Mouse (Mus musculus): ENCODE data around the gene Cd63. TPM values are rescaled to one million over a fixed set of nuclear protein-coding genes. Genes with fewer than 3 reads are reported as not detected.
A peak's percentile ranks its signal among the peaks of the same experiment; 100 is the strongest.

Gene Cd63
- polyA plus RNA-seq, 1 experiment from 2014 or later = 97.4 TPM

DNA sequence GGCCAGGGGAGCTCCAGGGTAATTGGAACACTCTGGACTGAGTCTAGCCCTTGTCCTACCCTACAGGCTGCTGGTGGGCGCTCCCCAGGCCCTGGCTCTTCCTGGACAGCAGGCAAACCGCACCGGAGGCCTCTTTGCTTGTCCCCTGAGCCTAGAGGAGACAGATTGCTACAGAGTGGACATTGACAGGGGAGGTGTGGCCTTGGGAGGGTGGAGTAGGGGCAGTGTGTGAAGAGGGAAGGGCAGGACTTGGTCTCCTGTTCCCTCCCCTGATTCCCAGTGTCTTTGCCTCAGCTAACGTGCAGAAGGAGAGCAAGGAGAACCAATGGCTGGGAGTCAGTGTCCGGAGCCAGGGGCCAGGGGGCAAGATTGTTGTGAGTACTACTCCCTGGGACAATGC lies 38.2 kb downstream of the Cd63 start:
- no peak overlapping the region for H3K4me3 ChIP-seq (ENCODE audit: low read depth, low read length)
- H3K9me3 ChIP-seq (replicated peaks; ENCODE audit: control insufficient read depth, low read length) = no peaks in the 10 kb centered on the region
- H3K4me2 ChIP-seq (ENCODE audit: low read depth, low read length) = no peak overlapping the region
- WGBS (ENCODE audit: insufficient replicate concordance) = 55% methylated on average over 5 of the region's 5 CpGs
- H3K36me3 ChIP-seq (ENCODE audit: control insufficient read depth, insufficient read depth) = no peaks in the 10 kb centered on the region
- ATAC-seq (ENCODE audit: low read depth) = peak; percentile 63; the same call in 1 of the 2 replicates
- H3K9ac ChIP-seq (ENCODE audit: low read depth, low read length) = no peak overlapping the region
- H3K27ac ChIP-seq (ENCODE audit: low read length) = no peak overlapping the region
- no peaks in the 10 kb centered on the region for H3K4me1 ChIP-seq (ENCODE audit: control insufficient read depth, low read depth, low read length)
- H3K27me3 ChIP-seq (ENCODE audit: control insufficient read depth, insufficient read depth, low read depth, low read length) = peaks cover 35% of the 10 kb centered on the region

DNA sequence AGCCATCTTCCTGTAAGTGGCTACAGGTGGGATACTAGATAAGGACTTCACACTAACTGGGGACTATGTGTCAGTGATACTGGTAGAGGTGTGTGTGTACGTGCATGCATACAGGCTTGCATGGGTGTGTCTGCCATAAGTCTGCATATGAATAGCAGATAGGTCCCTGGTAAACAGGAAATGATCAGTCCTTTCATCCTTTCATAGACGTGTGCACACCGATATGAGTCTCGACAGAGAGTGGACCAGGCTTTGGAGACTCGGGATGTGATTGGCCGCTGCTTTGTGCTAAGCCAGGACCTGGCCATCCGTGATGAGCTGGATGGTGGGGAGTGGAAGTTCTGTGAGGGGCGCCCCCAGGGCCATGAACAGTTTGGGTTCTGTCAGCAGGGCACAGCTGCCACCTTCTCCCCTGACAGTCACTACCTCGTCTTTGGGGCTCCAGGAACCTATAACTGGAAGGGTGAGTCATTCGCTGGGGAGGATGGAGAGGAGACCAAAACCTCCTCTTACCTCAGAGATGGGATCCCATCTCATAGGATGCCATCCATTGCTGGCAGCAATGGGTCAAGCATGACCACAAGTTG lies 39.8 kb downstream of the Cd63 start:
- Histone ChIP-seq H3K4me1 (ENCODE audit: control insufficient read depth, low read depth, low read length) (no peaks in the 10 kb centered on the region), H3K4me3 (ENCODE audit: low read depth, low read length) (no peak overlapping the region), H3K9ac (ENCODE audit: low read depth, low read length) (no peak overlapping the region), H3K9me3 (replicated peaks; ENCODE audit: control insufficient read depth, low read length) (no peaks in the 10 kb centered on the region), H3K4me2 (ENCODE audit: low read depth, low read length) (no peak overlapping the region), H3K27ac (ENCODE audit: low read length) (no peak overlapping the region), H3K27me3 (ENCODE audit: control insufficient read depth, insufficient read depth, low read depth, low read length) (peaks cover 20% of the 10 kb centered on the region), H3K36me3 (ENCODE audit: control insufficient read depth, insufficient read depth) (no peaks in the 10 kb centered on the region)
- ATAC-seq (ENCODE audit: low read depth) = no peak
- WGBS (ENCODE audit: insufficient replicate concordance) = 58% methylated on average over 10 of the region's 10 CpGs

DNA sequence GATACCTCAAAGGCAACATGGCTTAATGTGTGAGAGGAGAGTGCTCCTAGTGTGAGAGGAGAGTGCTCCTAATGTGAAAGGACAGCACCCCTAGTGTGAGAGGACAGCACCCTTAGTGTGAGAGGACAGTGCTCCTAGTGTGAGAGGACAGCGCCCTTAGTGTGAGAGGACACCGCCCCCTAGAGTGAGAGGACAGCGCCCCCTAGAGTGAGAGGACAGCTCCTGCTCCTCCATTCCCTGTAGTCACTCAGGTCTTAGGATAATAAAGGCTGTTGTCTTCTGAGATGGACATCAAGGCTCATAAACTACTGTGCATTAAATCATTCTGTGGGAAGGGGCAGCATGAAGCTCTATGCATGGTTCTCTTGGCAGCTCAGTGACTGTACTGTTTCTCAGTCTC lies 44.9 kb downstream of the Cd63 start:
- Histone ChIP-seq H3K4me3 (ENCODE audit: low read depth, low read length) (no peak overlapping the region), H3K27ac (ENCODE audit: low read length) (no peak overlapping the region), H3K9me3 (replicated peaks; ENCODE audit: control insufficient read depth, low read length) (no peaks in the 10 kb centered on the region), H3K36me3 (ENCODE audit: control insufficient read depth, insufficient read depth) (no peaks in the 10 kb centered on the region), H3K4me1 (ENCODE audit: control insufficient read depth, low read depth, low read length) (no peaks in the 10 kb centered on the region), H3K4me2 (ENCODE audit: low read depth, low read length) (no peak overlapping the region), H3K9ac (ENCODE audit: low read depth, low read length) (no peak overlapping the region), H3K27me3 (ENCODE audit: control insufficient read depth, insufficient read depth, low read depth, low read length) (peaks cover 16% of the 10 kb centered on the region)
- ATAC-seq (ENCODE audit: low read depth) = no peak
- WGBS (ENCODE audit: insufficient replicate concordance) = 9% methylated on average over 3 of the region's 3 CpGs

DNA sequence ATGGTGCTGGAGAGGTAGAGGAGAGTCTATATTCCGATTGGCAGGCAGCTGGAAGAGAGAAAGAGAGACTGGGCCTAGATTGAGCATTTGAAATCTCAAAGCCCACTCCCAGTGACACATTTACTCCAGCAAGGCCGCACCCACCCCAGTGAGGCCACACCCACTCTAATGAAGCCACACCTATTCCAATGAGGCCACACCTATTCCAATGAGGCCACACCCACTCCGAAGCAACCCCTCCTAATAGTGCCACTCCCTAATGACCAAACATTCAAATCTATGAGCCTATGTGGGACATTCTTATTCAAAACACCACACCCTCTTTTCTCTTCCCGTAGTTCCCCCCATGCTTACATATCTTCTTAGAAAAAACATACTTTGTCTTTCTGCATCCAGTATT lies 46.7 kb downstream of the Cd63 start:
- ATAC-seq (ENCODE audit: low read depth) = no peak
- Histone ChIP-seq H3K27ac (ENCODE audit: low read length) (no peak overlapping the region), H3K9me3 (replicated peaks; ENCODE audit: control insufficient read depth, low read length) (no peaks in the 10 kb centered on the region), H3K27me3 (ENCODE audit: control insufficient read depth, insufficient read depth, low read depth, low read length) (peaks cover 19% of the 10 kb centered on the region), H3K4me1 (ENCODE audit: control insufficient read depth, low read depth, low read length) (no peaks in the 10 kb centered on the region), H3K4me3 (ENCODE audit: low read depth, low read length) (no peak overlapping the region), H3K9ac (ENCODE audit: low read depth, low read length) (no peak overlapping the region), H3K4me2 (ENCODE audit: low read depth, low read length) (no peak overlapping the region), H3K36me3 (ENCODE audit: control insufficient read depth, insufficient read depth) (no peaks in the 10 kb centered on the region)
- WGBS (ENCODE audit: insufficient replicate concordance) = 81% methylated on average over 4 of the region's 4 CpGs

DNA sequence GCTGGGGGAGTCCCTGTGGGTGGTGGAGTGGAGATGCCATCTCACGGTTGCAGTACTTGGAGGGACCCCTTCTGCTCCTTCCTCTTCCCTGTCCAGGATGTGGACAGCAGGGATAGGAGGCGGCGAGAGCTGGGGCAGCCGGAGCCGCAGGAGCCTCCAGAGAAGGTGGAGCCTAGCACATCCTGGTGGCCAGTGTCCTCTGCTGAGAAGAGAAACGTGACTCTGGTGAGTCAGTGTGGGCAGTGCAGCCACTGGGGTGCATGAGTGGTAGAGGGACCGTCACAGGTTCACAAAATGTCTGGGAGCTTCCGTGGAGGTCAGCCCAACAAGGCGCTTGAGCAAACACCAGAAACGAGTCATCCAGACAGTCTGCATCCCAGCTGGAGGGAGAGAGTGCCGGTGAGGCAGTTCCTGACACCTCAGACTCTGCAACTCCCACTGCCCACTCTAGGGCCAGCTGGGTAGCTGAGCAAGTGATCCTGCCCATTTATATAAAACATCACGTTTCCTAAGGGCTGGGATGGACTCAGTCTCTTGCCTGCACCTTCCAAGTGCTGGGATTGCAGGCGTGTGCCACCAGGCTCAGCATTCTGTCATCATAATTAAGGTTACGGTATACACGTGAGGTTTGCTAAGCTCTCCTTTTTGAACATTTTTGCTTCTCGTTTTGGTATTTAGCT lies 49.6 kb downstream of the Cd63 start:
- Histone ChIP-seq H3K9ac (ENCODE audit: low read depth, low read length) (no peak overlapping the region), H3K27ac (ENCODE audit: low read length) (no peak overlapping the region), H3K4me2 (ENCODE audit: low read depth, low read length) (no peak overlapping the region), H3K4me1 (ENCODE audit: control insufficient read depth, low read depth, low read length) (no peaks in the 10 kb centered on the region), H3K27me3 (ENCODE audit: control insufficient read depth, insufficient read depth, low read depth, low read length) (peaks cover 19% of the 10 kb centered on the region), H3K9me3 (replicated peaks; ENCODE audit: control insufficient read depth, low read length) (no peaks in the 10 kb centered on the region), H3K4me3 (ENCODE audit: low read depth, low read length) (no peak overlapping the region), H3K36me3 (ENCODE audit: control insufficient read depth, insufficient read depth) (no peaks in the 10 kb centered on the region)
- WGBS (ENCODE audit: insufficient replicate concordance) = 42% methylated on average over 16 of the region's 16 CpGs
- ATAC-seq (ENCODE audit: low read depth) = no peak

DNA sequence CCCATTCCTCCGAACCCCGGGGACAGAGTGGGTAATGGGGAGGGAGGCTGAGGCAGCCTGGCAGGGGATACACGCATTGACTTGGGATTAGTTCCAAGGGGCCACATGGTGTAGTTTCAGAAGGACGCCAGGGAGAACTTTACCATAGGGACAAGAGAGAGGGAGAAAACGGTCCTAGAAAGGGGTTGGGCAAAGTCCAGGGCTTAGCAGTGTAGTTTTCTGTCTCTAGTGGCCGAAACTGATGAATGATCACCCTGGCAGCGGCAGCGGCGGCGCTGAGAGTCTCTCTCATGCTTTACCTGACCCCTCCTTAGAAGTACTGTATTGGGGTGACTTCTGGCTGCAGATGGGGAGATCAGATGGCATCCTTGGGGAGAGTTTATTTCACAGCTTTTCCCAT lies 57.6 kb downstream of the Cd63 start:
- 65% methylated on average over 10 of the region's 10 CpGs for WGBS (ENCODE audit: insufficient replicate concordance)
- no peak overlapping the region for H3K4me3 ChIP-seq (ENCODE audit: low read depth, low read length)
- H3K27ac ChIP-seq (ENCODE audit: low read length) = no peak overlapping the region
- H3K36me3 ChIP-seq (ENCODE audit: control insufficient read depth, insufficient read depth) = no peaks in the 10 kb centered on the region
- H3K4me2 ChIP-seq (ENCODE audit: low read depth, low read length) = no peak overlapping the region
- no peaks in the 10 kb centered on the region for H3K4me1 ChIP-seq (ENCODE audit: control insufficient read depth, low read depth, low read length)
- H3K9ac ChIP-seq (ENCODE audit: low read depth, low read length) = no peak overlapping the region
- peaks cover 41% of the 10 kb centered on the region for H3K27me3 ChIP-seq (ENCODE audit: control insufficient read depth, insufficient read depth, low read depth, low read length)
- H3K9me3 ChIP-seq (replicated peaks; ENCODE audit: control insufficient read depth, low read length) = no peaks in the 10 kb centered on the region
- ATAC-seq (ENCODE audit: low read depth) = no peak

DNA sequence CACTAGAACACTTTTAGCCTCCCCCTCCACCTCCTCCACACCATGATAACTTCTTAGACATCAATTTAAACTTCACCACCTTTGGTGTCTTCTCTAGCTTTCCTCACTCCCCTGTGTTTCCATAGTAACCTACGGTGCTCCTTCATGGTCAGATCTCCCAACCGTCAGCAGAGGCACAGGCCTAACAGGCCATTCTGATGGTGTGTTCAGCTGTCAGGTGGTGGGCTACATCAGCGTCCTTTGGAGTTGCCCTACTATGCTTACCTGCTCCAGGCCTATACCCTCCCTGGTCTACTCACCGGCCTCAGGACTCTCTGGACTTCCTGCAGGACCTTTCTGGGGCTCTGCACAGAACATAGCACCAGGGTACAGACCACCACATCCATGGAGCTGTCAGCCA lies 59.4 kb downstream of the Cd63 start:
- H3K4me1 ChIP-seq (ENCODE audit: control insufficient read depth, low read depth, low read length) = no peaks in the 10 kb centered on the region
- peaks cover 38% of the 10 kb centered on the region for H3K27me3 ChIP-seq (ENCODE audit: control insufficient read depth, insufficient read depth, low read depth, low read length)
- no peak overlapping the region for H3K4me2 ChIP-seq (ENCODE audit: low read depth, low read length)
- no peaks in the 10 kb centered on the region for H3K36me3 ChIP-seq (ENCODE audit: control insufficient read depth, insufficient read depth)
- H3K9me3 ChIP-seq (replicated peaks; ENCODE audit: control insufficient read depth, low read length) = no peaks in the 10 kb centered on the region
- H3K4me3 ChIP-seq (ENCODE audit: low read depth, low read length) = no peak overlapping the region
- no peak overlapping the region for H3K9ac ChIP-seq (ENCODE audit: low read depth, low read length)
- no peak overlapping the region for H3K27ac ChIP-seq (ENCODE audit: low read length)
- WGBS (ENCODE audit: insufficient replicate concordance) = 57% methylated on average over 4 of the region's 4 CpGs
- no peak for ATAC-seq (ENCODE audit: low read depth)

DNA sequence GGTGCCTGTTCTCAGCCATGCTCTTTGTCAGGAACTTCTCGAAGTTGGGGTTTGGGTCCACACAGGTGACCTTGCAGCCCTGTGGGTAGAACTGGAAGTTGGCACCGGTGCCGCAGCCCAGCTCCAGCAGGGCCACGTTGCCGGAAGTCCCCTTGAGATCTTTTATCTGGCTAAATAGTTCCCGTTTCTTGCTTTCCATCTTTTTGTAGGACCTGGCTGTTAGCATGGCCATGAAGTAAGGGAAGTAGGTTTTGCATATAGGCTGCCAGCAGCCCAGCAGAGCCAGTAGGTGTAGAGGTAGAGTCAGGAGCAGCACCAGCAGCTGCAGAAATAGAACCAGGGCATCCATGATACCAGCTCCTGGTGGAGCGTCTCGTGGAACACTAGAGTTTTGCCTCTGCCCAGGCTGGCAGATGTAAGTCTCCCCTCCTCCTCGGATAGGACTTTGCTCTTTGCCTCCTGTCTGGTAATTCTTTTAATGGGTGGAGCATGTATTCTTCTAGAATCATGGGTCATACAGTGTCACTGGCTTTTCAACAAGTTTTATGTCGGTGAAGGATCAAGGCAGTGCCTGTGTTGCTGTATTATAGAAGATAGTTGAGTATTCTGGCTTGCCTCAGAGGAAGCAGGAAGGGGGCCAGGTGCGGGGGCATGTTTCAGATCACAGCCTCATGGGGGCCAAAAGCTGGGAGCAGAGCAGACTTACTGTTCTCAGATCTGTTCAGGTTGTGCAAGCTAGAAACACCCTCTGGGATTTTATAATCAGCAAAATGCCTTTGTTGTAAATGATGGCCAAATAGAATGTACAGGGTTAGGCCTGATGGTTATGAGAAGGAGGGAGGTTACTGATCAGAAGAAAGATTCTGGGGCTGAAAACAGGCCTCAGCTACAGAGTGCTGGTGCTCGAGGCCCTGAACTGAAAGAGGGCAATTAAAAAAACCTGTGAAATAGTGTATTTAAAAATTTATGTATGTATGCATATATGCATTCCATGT lies 60.1 kb downstream of the Cd63 start, which contains the start of gene Mettl7b:
Gene Mettl7b, minus strand, starts transcription at position 399 of the 995 bp plus-strand sequence.
- ATAC-seq (ENCODE audit: low read depth) = no peak
- Histone ChIP-seq H3K4me1 (ENCODE audit: control insufficient read depth, low read depth, low read length) (no peaks in the 10 kb centered on the region), H3K4me3 (ENCODE audit: low read depth, low read length) (no peak within 1 kb of the TSS), H3K27me3 (ENCODE audit: control insufficient read depth, insufficient read depth, low read depth, low read length) (peaks cover 36% of the 10 kb centered on the region), H3K4me2 (ENCODE audit: low read depth, low read length) (no peak within 1 kb of the TSS), H3K9me3 (replicated peaks; ENCODE audit: control insufficient read depth, low read length) (no peaks in the 10 kb centered on the region), H3K36me3 (ENCODE audit: control insufficient read depth, insufficient read depth) (no peaks in the 10 kb centered on the region), H3K27ac (ENCODE audit: low read length) (no peak within 1 kb of the TSS), H3K9ac (ENCODE audit: low read depth, low read length) (no peak within 1 kb of the TSS)
- WGBS (ENCODE audit: insufficient replicate concordance) = 50% methylated on average over 12 of the region's 12 CpGs

All from liver, embryonic 16.5 days (tissue).